Mouse (Mus musculus): ENCODE data around the gene Txnrd1.
A peak's percentile ranks its signal among the peaks of the same experiment; 100 is the strongest.

The Txnrd1 gene

GRCm38 (mm10) chr10:82866832-82867231, 33.1 kb downstream of the Txnrd1 start:
- DNase-seq (ENCODE audit: low spot score), result no peak

DNA sequence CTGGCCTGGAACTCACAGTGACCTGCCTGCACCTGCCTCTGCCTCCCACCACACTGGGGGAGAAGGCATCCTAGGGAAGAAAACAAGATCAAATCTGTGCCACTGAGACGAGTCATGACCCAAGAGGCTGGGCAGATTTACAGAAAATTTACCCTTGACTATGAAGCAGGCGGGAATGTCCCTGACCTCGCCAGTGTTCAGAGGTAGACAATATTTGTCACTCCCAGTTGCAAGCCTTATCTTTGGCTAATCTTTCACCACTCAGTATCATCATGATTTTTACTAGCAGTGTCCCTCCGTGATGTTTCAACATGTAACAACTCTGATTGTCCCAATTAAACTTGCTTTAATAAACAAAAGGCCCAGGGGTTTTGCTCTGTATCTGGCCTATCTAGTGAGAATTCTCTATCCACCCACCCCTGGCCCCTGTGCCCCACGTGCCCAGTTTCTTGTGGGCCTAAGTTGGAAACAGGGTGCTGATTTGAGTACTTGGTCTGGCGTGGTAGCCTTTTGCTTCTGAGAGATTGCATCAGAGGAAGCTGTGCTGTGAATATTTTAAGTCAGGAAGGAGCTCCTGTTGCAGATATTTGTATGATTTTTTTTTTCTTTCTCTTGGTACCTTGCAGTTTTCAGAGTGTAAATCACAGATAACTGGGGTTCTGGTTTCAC, 34.8 kb downstream of the Txnrd1 start:
- no peak for DNase-seq (ENCODE audit: low spot score)

GRCm38 (mm10) chr10:82875446-82875845, 41.7 kb downstream of the Txnrd1 start:
- DNase-seq (ENCODE audit: low spot score), result no peak

GRCm38 (mm10) chr10:82876076-82876796, 42.5 kb downstream of the Txnrd1 start:
- DNase-seq (ENCODE audit: low spot score), result no peak

DNA sequence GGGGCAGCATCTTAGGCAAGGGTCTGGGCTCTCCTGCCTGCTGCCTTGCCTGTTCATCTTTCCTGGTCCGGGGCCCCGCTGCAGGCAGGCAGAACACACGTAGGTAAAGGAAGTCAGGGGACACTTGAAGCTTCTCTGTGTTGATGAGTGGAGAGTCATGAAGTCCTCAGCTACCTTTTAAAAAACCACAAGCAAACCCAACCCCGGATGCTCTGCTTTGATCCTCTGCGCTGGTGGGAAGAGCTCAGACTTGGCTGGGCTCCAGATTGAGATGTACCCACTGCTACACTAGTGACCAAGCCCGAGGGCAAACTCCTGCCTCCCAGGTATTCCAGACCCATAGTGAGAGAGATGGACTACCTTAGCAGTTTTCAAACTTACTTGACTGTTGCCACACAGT, 53.6 kb downstream of the Txnrd1 start:
- no peak for DNase-seq (ENCODE audit: low spot score)

DNA sequence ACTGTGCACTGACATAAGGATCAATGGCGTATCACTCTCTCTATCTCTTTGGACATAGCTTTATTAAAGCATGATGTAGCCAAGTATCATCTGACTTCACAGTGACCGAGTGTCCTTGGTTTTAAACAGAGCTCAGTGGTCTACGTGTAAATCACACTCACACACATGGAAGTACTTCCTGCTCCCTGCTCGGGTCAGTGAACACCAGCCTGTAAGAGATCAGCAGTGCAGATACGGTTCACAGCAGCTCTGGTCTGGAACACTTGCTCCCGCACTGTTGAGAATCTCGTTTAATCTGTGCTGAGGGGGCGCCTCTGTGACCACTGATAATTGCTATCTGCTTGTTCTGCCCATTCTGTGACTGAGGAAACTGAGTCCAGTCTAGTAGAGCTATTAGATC, 54.8 kb downstream of the Txnrd1 start:
- DNase-seq (ENCODE audit: low spot score), result no peak

DNA sequence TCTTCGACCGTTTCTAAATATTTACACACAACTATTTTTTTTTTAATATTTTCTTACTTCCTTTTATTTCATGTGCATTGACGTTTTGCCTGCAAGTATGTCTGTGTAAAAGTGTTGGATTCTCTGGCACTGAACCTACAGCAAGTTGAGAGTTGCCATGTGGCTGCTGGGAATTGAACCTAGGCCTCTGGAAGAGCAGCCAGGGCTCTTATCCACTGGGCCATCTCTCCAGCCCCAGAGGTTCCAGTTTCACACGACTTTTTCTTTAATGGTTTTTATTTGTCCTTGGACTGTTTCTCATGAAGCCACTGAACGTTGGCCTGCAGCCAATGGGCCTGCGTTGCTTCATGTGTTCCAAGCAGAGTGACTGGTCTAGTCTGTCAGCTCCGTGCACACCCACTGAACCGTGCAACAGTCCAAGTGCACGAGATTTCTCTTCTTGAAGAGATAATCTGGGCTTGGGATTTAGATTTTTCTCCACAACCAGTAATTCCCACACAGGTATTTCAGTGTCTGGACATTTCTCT, 55.8 kb downstream of the Txnrd1 start:
- peak; percentile 61 for DNase-seq (ENCODE audit: low spot score)

- DNase-seq (ENCODE audit: low spot score), result no peak
These were observed 57.2 kb downstream of the Txnrd1 start for GRCm38 (mm10) chr10:82890936-82891335.

GRCm38 (mm10) chr10:82891427-82891826, 57.7 kb downstream of the Txnrd1 start:
- DNase-seq (ENCODE audit: low spot score), result no peak

GRCm38 (mm10) chr10:82892442-82893055, 58.8 kb downstream of the Txnrd1 start:
- DNase-seq (ENCODE audit: low spot score), result no peak

- no peak for DNase-seq (ENCODE audit: low spot score)
These were observed 60.3 kb downstream of the Txnrd1 start for GRCm38 (mm10) chr10:82893872-82894650.

- DNase-seq (ENCODE audit: low spot score), result no peak
These were observed 64.2 kb downstream of the Txnrd1 start for GRCm38 (mm10) chr10:82897936-82898335.

DNA sequence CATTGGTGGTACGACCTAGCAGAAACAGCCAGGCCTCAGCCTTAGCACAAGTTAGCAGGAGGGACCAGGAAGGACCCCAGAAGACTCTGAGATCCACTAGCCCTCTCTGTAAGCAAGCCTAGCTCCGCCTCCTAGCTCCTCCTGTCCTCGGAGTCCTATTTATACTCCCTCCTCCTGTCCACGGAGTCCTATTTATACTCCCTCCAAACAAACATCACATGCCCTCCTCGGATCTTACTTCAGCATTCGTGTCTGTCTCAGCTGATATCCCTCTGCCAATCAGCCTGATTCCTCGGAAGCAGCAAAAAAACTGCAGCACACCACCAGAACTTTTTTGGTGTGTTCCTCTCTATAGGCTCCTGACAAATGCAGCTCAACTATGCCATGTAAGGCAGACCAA, 65.1 kb downstream of the Txnrd1 start:
- no peak for DNase-seq (ENCODE audit: low spot score)

- no peak for DNase-seq (ENCODE audit: low spot score)
These were observed 66.2 kb downstream of the Txnrd1 start for GRCm38 (mm10) chr10:82899810-82900421.

DNA sequence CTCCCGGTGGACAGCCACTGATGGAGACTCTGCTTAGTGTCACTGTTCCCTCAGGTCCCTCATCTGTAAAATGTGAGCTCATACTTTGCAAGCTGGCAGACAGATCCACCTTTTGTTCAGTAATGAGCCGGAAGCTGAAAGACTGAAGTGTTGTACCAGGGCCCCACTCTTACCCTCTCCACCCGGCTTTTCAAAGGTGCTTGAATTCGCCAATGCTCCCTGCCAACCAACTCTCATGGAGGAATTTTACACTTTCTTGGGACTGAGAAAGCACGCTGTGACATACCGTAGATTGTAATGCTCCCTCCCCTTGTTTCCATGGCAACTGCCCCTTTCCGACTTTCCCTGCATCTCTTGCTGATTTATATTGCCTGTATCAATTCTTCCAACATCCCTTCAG, 66.8 kb downstream of the Txnrd1 start:
- DNase-seq (ENCODE audit: low spot score), result no peak

- DNase-seq (ENCODE audit: low spot score), result peak; percentile 85
These were observed 67.7 kb downstream of the Txnrd1 start for GRCm38 (mm10) chr10:82901436-82901835.

DNA sequence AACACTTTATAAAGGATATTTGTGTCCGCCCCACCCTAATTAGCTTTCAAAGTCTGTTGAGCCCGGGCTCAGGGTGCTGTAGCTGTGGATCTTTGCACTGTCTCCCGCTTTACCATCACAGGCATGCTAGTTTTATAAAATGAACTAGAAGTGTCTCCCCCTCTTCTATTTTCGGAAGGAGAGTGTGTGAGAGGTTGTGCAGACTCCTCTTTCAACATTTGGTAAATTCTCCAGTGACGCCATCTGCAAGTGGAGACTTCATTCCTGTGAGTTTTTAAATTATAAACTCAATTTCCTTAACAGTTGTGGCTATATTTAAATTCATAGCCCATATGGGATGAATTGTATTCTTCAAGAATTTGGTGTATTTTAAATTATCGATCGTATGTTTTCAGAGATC, 74.8 kb downstream of the Txnrd1 start:
- DNase-seq (ENCODE audit: low spot score), result no peak

- DNase-seq (ENCODE audit: low spot score), result peak; percentile 48
These were observed 75.6 kb downstream of the Txnrd1 start for GRCm38 (mm10) chr10:82909382-82909781.

DNA sequence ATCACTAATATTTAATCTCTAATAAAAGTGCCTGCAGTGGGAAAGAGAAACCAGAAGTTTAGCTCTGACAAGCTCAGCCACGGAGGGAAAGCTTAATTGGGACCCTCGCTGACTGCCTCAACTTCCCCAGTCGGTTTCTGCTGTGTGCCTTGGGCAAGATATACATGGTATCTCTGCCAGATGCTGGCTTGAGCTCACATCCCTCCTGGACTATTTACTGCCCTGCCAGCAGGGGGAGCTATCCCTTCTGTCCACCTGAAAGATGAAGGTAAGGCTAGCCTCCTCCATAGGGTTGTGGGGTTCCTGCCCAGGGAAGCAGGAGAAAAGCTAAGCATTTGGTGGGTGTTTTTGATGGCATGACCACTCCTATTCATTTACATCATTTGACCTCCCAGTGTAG, 76.4 kb downstream of the Txnrd1 start:
- DNase-seq (ENCODE audit: low spot score), result no peak

DNA sequence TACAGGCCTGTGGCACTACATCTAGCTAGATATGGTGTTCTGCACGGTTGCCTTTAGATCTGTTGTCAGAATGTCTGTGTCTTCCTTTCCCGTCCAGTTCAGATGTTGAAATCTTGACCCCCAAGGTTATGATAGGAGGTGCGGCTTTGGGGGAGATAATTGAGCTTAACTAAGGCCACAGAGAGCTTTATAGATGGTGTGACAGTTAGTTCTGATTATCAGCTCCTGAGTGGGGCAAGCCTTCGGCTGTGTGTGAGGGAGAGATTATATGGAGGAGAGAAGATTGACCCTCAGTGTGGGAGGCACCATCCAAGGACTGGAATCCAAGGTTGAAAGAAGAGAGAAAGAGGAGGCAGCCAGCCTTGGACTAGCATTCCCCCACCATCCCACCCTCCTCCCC, 79.5 kb downstream of the Txnrd1 start:
- DNase-seq (ENCODE audit: low spot score), result no peak

DNA sequence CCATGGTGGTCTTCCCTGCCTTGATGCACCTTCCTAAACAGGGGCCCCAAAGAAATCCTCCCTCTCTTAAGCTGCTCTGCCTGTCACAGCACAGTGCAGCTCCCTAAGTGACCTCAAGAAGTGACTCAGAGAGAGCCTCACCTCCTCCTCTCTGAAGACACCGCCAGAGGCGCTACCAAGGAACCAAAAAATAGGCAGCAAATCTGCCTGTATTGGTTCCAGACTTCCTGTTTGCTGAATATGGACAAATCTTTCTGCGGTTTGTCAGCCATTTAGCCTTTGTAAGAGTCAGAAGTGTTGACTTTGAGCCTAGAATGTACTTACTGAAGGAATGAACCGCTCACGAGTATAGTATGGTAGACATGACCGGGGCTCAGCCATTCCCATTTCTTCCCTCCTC, 80.0 kb downstream of the Txnrd1 start:
- no peak for DNase-seq (ENCODE audit: low spot score)

- DNase-seq (ENCODE audit: low spot score), result no peak
These were observed 84.9 kb downstream of the Txnrd1 start for GRCm38 (mm10) chr10:82918675-82919074.

Data from ovary, postnatal 36 days (tissue).